In genomic region chr9:65890143-65890628, GRCm38 (mm10) we compare ENCODE assay signal across 7 mouse cellular contexts. TPM values are rescaled to one million over a fixed set of nuclear protein-coding genes. Genes with fewer than 3 reads are reported as not detected.
DNase-seq lines count a peak whose midpoint lies in the region; ATAC-seq and TF ChIP-seq lines count a peak whose summit lies in the region.

Gene Pclaf, plus strand, starts transcription at chr9:65890237.

- in situ Hi-C loops in Patski (cut with MboI; ENCODE audit: low pct_unique_long_range_greater_than_20kb), result no loop called here

- H3K9me3 ChIP-seq in limb, embryonic 11.5 days (ENCODE audit: control insufficient read depth, low read length), result no peaks in the 10 kb centered on the region
- no peaks in the 10 kb centered on the region for H3K9me3 ChIP-seq in midbrain, embryonic 13.5 days

- under 1% methylated on average over 21 of the region's 21 CpGs for WGBS in limb, embryonic 11.5 days
- WGBS in midbrain, embryonic 13.5 days, result 0% methylated on average over 21 of the region's 21 CpGs

- peak within 1 kb of the TSS; percentile 75 for H3K4me2 ChIP-seq in limb, embryonic 11.5 days (ENCODE audit: low read depth, severe bottlenecking)
- peak within 1 kb of the TSS; percentile 79 for H3K4me2 ChIP-seq in midbrain, embryonic 13.5 days (replicated peaks)

- peaks cover 12% of the 10 kb centered on the region; the same call in 1 of the 2 replicates for H3K36me3 ChIP-seq in limb, embryonic 11.5 days (ENCODE audit: control insufficient read depth, insufficient read depth, low read length)
- peaks cover 16% of the 10 kb centered on the region for H3K36me3 ChIP-seq in midbrain, embryonic 13.5 days

- H3K27ac ChIP-seq in limb, embryonic 11.5 days (replicated peaks; ENCODE audit: low read depth, low read length), result peak within 1 kb of the TSS; percentile 59
- H3K27ac ChIP-seq in midbrain, embryonic 13.5 days, result no peak within 1 kb of the TSS

- peak; percentile 49 for DNase-seq in Patski (ENCODE audit: low read depth, low spot score)
- peak; percentile 98 for DNase-seq in embryo, embryonic 10 days (ENCODE audit: low spot score)
- peak; percentile 53 for DNase-seq in gastrocnemius, postnatal 10 days
- peak; percentile 86 for DNase-seq in limb, embryonic 11.5 days (ENCODE audit: low spot score)
- peak; percentile 60 for DNase-seq in spleen, adult 12 weeks (ENCODE audit: low spot score)

- no peaks in the 10 kb centered on the region for H3K27me3 ChIP-seq in Patski
- no peaks in the 10 kb centered on the region for H3K27me3 ChIP-seq in limb, embryonic 11.5 days (ENCODE audit: control insufficient read depth, insufficient read depth, low read length)
- H3K27me3 ChIP-seq in midbrain, embryonic 13.5 days, result no peaks in the 10 kb centered on the region

- H3K9ac ChIP-seq in limb, embryonic 11.5 days (ENCODE audit: low read length), result peak within 1 kb of the TSS; percentile 92
- peak within 1 kb of the TSS; percentile 65 for H3K9ac ChIP-seq in midbrain, embryonic 13.5 days (replicated peaks)

- POLR2A ChIA-PET in Patski (lab: Charles Lee), result interaction anchor here (0.6 to 0.7 kb wide), 2 partner anchors 18 to 452 kb away, joined by 3 to 4 read pairs; partner anchors contain the start of genes Csnk1g1 and Trip4

- ATAC-seq in Patski, result peak; percentile 93
- peak; percentile 91 for ATAC-seq in inflammation-experienced regulatory T-cells, adult 6 months
- ATAC-seq in limb, embryonic 11.5 days (ENCODE audit: insufficient number of reproducible peaks, low FRiP score, low TSS enrichment, low read depth), result peak; percentile 96
- peak; percentile 91 for ATAC-seq in midbrain, embryonic 13.5 days

- TF ChIP-seq CTCF in Patski (IDR thresholded peaks at IDR 0.05), result no peak

- CTCF ChIA-PET in Patski (lab: Charles Lee), result no interaction called here

- no peaks in the 10 kb centered on the region for H3K4me1 ChIP-seq in limb, embryonic 11.5 days (ENCODE audit: control insufficient read depth, insufficient read depth, low read length)
- peaks cover 23% of the 10 kb centered on the region for H3K4me1 ChIP-seq in midbrain, embryonic 13.5 days (replicated peaks)

- H3K4me3 ChIP-seq in limb, embryonic 11.5 days (ENCODE audit: low read depth, low read length), result peak within 1 kb of the TSS; percentile 75
- H3K4me3 ChIP-seq in midbrain, embryonic 13.5 days (replicated peaks), result peak within 1 kb of the TSS; percentile 50

RNA-seq across cellular contexts. Expression of gene Pclaf, which starts in this region (rescaled TPM):
- polyA plus RNA-seq in Patski (2021), result 66.1 TPM
- total RNA-seq in gastrocnemius, postnatal 10 days (2021), result 10 to 100 TPM in 1 of 2 experiments, 1 to 10 TPM in 1; 9.2 to 10.9 TPM
- 100 to 1,000 TPM in 1 of 3 experiments, 10 to 100 TPM in 2; 17.1 to 222 (median 21.6) TPM for polyA plus RNA-seq in inflammation-experienced regulatory T-cells, adult 6 months (2017; shearing (Covaris generic))
- 280 and 311 TPM in 2 replicates for polyA plus RNA-seq in limb, embryonic 11.5 days (2014; fragmentation: Nextera tagmentation; extraction: Ambion mirVana)
- 62.0 and 72.5 TPM in 2 replicates for polyA plus RNA-seq in midbrain, embryonic 13.5 days (2015; fragmentation: Nextera tagmentation; extraction: Ambion mirVana)
